Mouse (Mus musculus) neural tube, embryonic 12.5 days (tissue): Measurements from ENCODE around the gene Fgfr1op. TPM values are rescaled to one million over a fixed set of nuclear protein-coding genes. Genes with fewer than 3 reads are reported as not detected.

Source experiments
- ATAC-seq: fragments of 200-750 bp; cut with Nextera tagmentation; 2 replicates; pipeline ENCODE4 v1.8.0; 2017; ENCODE audit warnings: low read depth, mild to moderate bottlenecking, moderate TSS enrichment, moderate library complexity; ENCODE audit not compliant: low FRiP score
- H3K27ac ChIP-seq: fragments of 300-500 bp; sonication (generic); 2 replicates; pipeline ENCODE4 v1.5.1; 2016
- H3K27me3 ChIP-seq: fragments of 300-500 bp; sonication (generic); replicated peaks from 2 replicates; pipeline ENCODE4 v1.6.1; 2016; ENCODE audit warnings: mild to moderate bottlenecking
- H3K36me3 ChIP-seq: fragments of 300-500 bp; sonication (generic); 2 replicates; pipeline ENCODE4 v1.6.1; 2016; ENCODE audit warnings: mild to moderate bottlenecking
- H3K4me1 ChIP-seq: fragments of 300-500 bp; sonication (generic); 2 replicates; pipeline ENCODE4 v1.6.1; 2016
- H3K4me2 ChIP-seq: fragments of 300-500 bp; sonication (generic); replicated peaks from 2 replicates; pipeline ENCODE4 v1.6.1; 2016; ENCODE audit warnings: mild to moderate bottlenecking
- H3K4me3 ChIP-seq: fragments of 300-500 bp; sonication (generic); 2 replicates; pipeline ENCODE4 v1.5.1; 2016
- H3K9ac ChIP-seq: fragments of 300-500 bp; sonication (generic); 2 replicates; pipeline ENCODE4 v1.6.1; 2016; ENCODE audit warnings: mild to moderate bottlenecking
- H3K9me3 ChIP-seq: fragments of 300-500 bp; sonication (generic); 2 replicates; pipeline ENCODE4 v1.6.1; 2016; ENCODE audit warnings: mild to moderate bottlenecking
- WGBS: fragments of 180-500 bp; shearing (Covaris S2); methylation state at CpG from one replicate; pipeline ENCODE4 v1.1.7; 2016; 5-methylcytosine and 5-hydroxymethylcytosine counted together
- polyA plus RNA-seq: library from polyadenylated mRNA; unstranded; fragments of >200 nt; fragmentation: Nextera tagmentation; extraction: Ambion mirVana; gene quantifications from 2 replicates; pipeline ENCODE4 v1.2.1, GENCODE M21; 2016

Gene Fgfr1op
- polyA plus RNA-seq, 1 experiment from 2014 or later: 37.2 TPM

- 85% methylated on average over 6 of the region's 6 CpGs for WGBS
- no peaks in the 10 kb centered on the region for H3K9me3 ChIP-seq
- no peak overlapping the region for H3K4me2 ChIP-seq
- no peaks in the 10 kb centered on the region for H3K4me1 ChIP-seq
- no peaks in the 10 kb centered on the region for H3K27me3 ChIP-seq
- H3K27ac ChIP-seq: no peak overlapping the region
- H3K9ac ChIP-seq: no peak overlapping the region
- H3K36me3 ChIP-seq: no peaks in the 10 kb centered on the region
- H3K4me3 ChIP-seq: no peak overlapping the region
- ATAC-seq: no peak
Measured at GRCm38 (mm10) chr17:8211399-8211798, 46.1 kb downstream of the Fgfr1op start.

- H3K9me3 ChIP-seq: no peaks in the 10 kb centered on the region
- no peak overlapping the region for H3K27ac ChIP-seq
- H3K9ac ChIP-seq: no peak overlapping the region
- no peak for ATAC-seq
- no peak overlapping the region for H3K4me2 ChIP-seq
- no peaks in the 10 kb centered on the region for H3K27me3 ChIP-seq
- H3K36me3 ChIP-seq: no peaks in the 10 kb centered on the region
- no peak overlapping the region for H3K4me3 ChIP-seq
- WGBS: 85% methylated on average over 1 of the region's 1 CpGs
- no peaks in the 10 kb centered on the region for H3K4me1 ChIP-seq
Measured at GRCm38 (mm10) chr17:8214369-8214768, 49.1 kb downstream of the Fgfr1op start.

GRCm38 (mm10) chr17:8215016-8215745 is 49.9 kb downstream of the Fgfr1op start:
- Histone ChIP-seq H3K4me3 (no peak overlapping the region), H3K4me2 (no peak overlapping the region), H3K27me3 (no peaks in the 10 kb centered on the region), H3K4me1 (no peaks in the 10 kb centered on the region), H3K9ac (no peak overlapping the region), H3K36me3 (no peaks in the 10 kb centered on the region), H3K27ac (no peak overlapping the region), H3K9me3 (no peaks in the 10 kb centered on the region)
- 94% methylated on average over 12 of the region's 12 CpGs for WGBS
- no peak for ATAC-seq

GRCm38 (mm10) chr17:8223225-8223624 is 57.9 kb downstream of the Fgfr1op start:
- H3K36me3 ChIP-seq: no peaks in the 10 kb centered on the region
- 89% methylated on average over 10 of the region's 10 CpGs for WGBS
- no peaks in the 10 kb centered on the region for H3K9me3 ChIP-seq

GRCm38 (mm10) chr17:8224072-8224471 is 58.8 kb downstream of the Fgfr1op start:
- no peak overlapping the region for H3K9ac ChIP-seq
- WGBS: 88% methylated on average over 1 of the region's 1 CpGs
- H3K36me3 ChIP-seq: no peaks in the 10 kb centered on the region
- no peaks in the 10 kb centered on the region for H3K9me3 ChIP-seq
- no peak overlapping the region for H3K4me2 ChIP-seq
- ATAC-seq: no peak
- H3K4me3 ChIP-seq: no peak overlapping the region
- H3K27ac ChIP-seq: no peak overlapping the region
- no peaks in the 10 kb centered on the region for H3K27me3 ChIP-seq
- no peaks in the 10 kb centered on the region for H3K4me1 ChIP-seq

More at GRCm38 (mm10) chr17:8223225-8223624, 57.9 kb downstream of the Fgfr1op start:
- Histone ChIP-seq H3K4me3 (no peak overlapping the region), H3K27ac (no peak overlapping the region), H3K4me1 (no peaks in the 10 kb centered on the region), H3K4me2 (no peak overlapping the region), H3K9ac (no peak overlapping the region), H3K27me3 (no peaks in the 10 kb centered on the region)
- no peak for ATAC-seq

- Histone ChIP-seq H3K4me1 (no peaks in the 10 kb centered on the region), H3K36me3 (no peaks in the 10 kb centered on the region), H3K27me3 (no peaks in the 10 kb centered on the region), H3K9me3 (no peaks in the 10 kb centered on the region), H3K4me3 (no peak overlapping the region), H3K9ac (no peak overlapping the region), H3K27ac (no peak overlapping the region), H3K4me2 (no peak overlapping the region)
- ATAC-seq: no peak
- WGBS: 96% methylated on average over 2 of the region's 2 CpGs
Measured at GRCm38 (mm10) chr17:8225166-8225565, 59.9 kb downstream of the Fgfr1op start.

- Histone ChIP-seq H3K4me1 (no peaks in the 10 kb centered on the region), H3K27me3 (no peaks in the 10 kb centered on the region), H3K9me3 (no peaks in the 10 kb centered on the region), H3K27ac (no peak overlapping the region), H3K9ac (no peak overlapping the region), H3K36me3 (no peaks in the 10 kb centered on the region), H3K4me3 (no peak overlapping the region), H3K4me2 (no peak overlapping the region)
- 74% methylated on average over 4 of the region's 4 CpGs for WGBS
- ATAC-seq: no peak
Measured at GRCm38 (mm10) chr17:8225746-8226145, 60.4 kb downstream of the Fgfr1op start.

- ATAC-seq: no peak
- Histone ChIP-seq H3K27ac (no peak overlapping the region), H3K4me3 (no peak overlapping the region), H3K9me3 (no peaks in the 10 kb centered on the region), H3K36me3 (no peaks in the 10 kb centered on the region), H3K4me1 (no peaks in the 10 kb centered on the region), H3K9ac (no peak overlapping the region), H3K4me2 (no peak overlapping the region), H3K27me3 (no peaks in the 10 kb centered on the region)
- 44% methylated on average over 9 of the region's 9 CpGs for WGBS
Measured at GRCm38 (mm10) chr17:8228622-8229021, 63.3 kb downstream of the Fgfr1op start.

GRCm38 (mm10) chr17:8229607-8230006 is 64.3 kb downstream of the Fgfr1op start:
- no peaks in the 10 kb centered on the region for H3K27me3 ChIP-seq
- 90% methylated on average over 3 of the region's 3 CpGs for WGBS
- no peak for ATAC-seq
- no peaks in the 10 kb centered on the region for H3K36me3 ChIP-seq
- no peak overlapping the region for H3K4me2 ChIP-seq
- no peak overlapping the region for H3K4me3 ChIP-seq
- H3K27ac ChIP-seq: no peak overlapping the region
- no peaks in the 10 kb centered on the region for H3K4me1 ChIP-seq
- H3K9me3 ChIP-seq: no peaks in the 10 kb centered on the region
- H3K9ac ChIP-seq: no peak overlapping the region

GRCm38 (mm10) chr17:8232089-8232488 is 66.8 kb downstream of the Fgfr1op start:
- Histone ChIP-seq H3K4me3 (no peak overlapping the region), H3K36me3 (no peaks in the 10 kb centered on the region), H3K27me3 (no peaks in the 10 kb centered on the region), H3K4me2 (no peak overlapping the region), H3K9ac (no peak overlapping the region), H3K4me1 (no peaks in the 10 kb centered on the region), H3K9me3 (no peaks in the 10 kb centered on the region), H3K27ac (no peak overlapping the region)
- WGBS: 80% methylated on average over 5 of the region's 5 CpGs
- no peak for ATAC-seq

GRCm38 (mm10) chr17:8233618-8234214 is 68.4 kb downstream of the Fgfr1op start:
- Histone ChIP-seq H3K27me3 (no peaks in the 10 kb centered on the region), H3K9ac (no peak overlapping the region), H3K9me3 (no peaks in the 10 kb centered on the region), H3K4me2 (no peak overlapping the region), H3K4me1 (no peaks in the 10 kb centered on the region), H3K36me3 (no peaks in the 10 kb centered on the region), H3K27ac (no peak overlapping the region), H3K4me3 (no peak overlapping the region)
- 76% methylated on average over 15 of the region's 15 CpGs for WGBS
- ATAC-seq: no peak

GRCm38 (mm10) chr17:8234537-8234936 is 69.2 kb downstream of the Fgfr1op start:
- Histone ChIP-seq H3K4me2 (no peak overlapping the region), H3K36me3 (no peaks in the 10 kb centered on the region), H3K27ac (no peak overlapping the region), H3K4me1 (no peaks in the 10 kb centered on the region), H3K27me3 (no peaks in the 10 kb centered on the region), H3K9ac (no peak overlapping the region), H3K4me3 (no peak overlapping the region), H3K9me3 (no peaks in the 10 kb centered on the region)
- ATAC-seq: no peak
- WGBS: 88% methylated on average over 4 of the region's 4 CpGs

GRCm38 (mm10) chr17:8235743-8236142 is 70.4 kb downstream of the Fgfr1op start, which contains the start of gene Ccr6:
Gene Ccr6 (plus strand): TSS chr17:8236043.
- WGBS: 82% methylated on average over 3 of the region's 3 CpGs
- Histone ChIP-seq H3K9me3 (no peaks in the 10 kb centered on the region), H3K27ac (no peak within 1 kb of the TSS), H3K4me1 (no peaks in the 10 kb centered on the region), H3K36me3 (no peaks in the 10 kb centered on the region), H3K4me3 (no peak within 1 kb of the TSS), H3K4me2 (no peak within 1 kb of the TSS), H3K27me3 (no peaks in the 10 kb centered on the region), H3K9ac (no peak within 1 kb of the TSS)
- ATAC-seq: no peak
